Mouse (Mus musculus) liver, postnatal 0 days (tissue): ENCODE results near the gene Olfr378. TPM values are rescaled to one million over a fixed set of nuclear protein-coding genes. Genes with fewer than 3 reads are reported as not detected.

Source experiments
- ATAC-seq: fragments of 200-750 bp; cut with Nextera tagmentation; 2 replicates; pipeline ENCODE4 v1.8.0; 2017; ENCODE audit warnings: mild to moderate bottlenecking, moderate library complexity
- DNase-seq: peaks from one replicate; pipeline ENCODE4 v3.0.0-alpha.2; 2016
- H3K27ac ChIP-seq: fragments of 300-500 bp; sonication (generic); 2 replicates; pipeline ENCODE4 v1.5.1; 2014; ENCODE audit warnings: antibody characterized with exemption, moderate library complexity, mild to moderate bottlenecking, low read depth
- H3K27me3 ChIP-seq: fragments of 300-500 bp; sonication (generic); 2 replicates; pipeline ENCODE4 v1.6.1; 2014; ENCODE audit warnings: low read length, control low read depth, mixed read lengths; ENCODE audit not compliant: insufficient read depth
- H3K36me3 ChIP-seq: fragments of 300-500 bp; sonication (generic); replicated peaks from 2 replicates; pipeline ENCODE4 v1.6.1; 2014; ENCODE audit warnings: mild to moderate bottlenecking, control low read depth, low read length, moderate library complexity, mixed read lengths; ENCODE audit not compliant: insufficient read depth
- H3K4me1 ChIP-seq: fragments of 300-500 bp; sonication (generic); 2 replicates; pipeline ENCODE4 v1.6.1; 2014; ENCODE audit warnings: antibody characterized with exemption, mild to moderate bottlenecking, control low read depth; ENCODE audit not compliant: insufficient read depth
- H3K4me2 ChIP-seq: fragments of 300-500 bp; sonication (generic); 2 replicates; pipeline ENCODE4 v1.6.1; 2014; ENCODE audit warnings: low read depth, mild to moderate bottlenecking, low read length, moderate library complexity, mixed read lengths
- H3K4me3 ChIP-seq: fragments of 300-500 bp; sonication (generic); 2 replicates; pipeline ENCODE4 v1.5.1; 2014; ENCODE audit warnings: low read depth, low read length
- H3K9ac ChIP-seq: fragments of 300-500 bp; sonication (generic); replicated peaks from 2 replicates; pipeline ENCODE4 v1.6.1; 2014; ENCODE audit warnings: mild to moderate bottlenecking, moderate library complexity
- H3K9me3 ChIP-seq: fragments of 300-500 bp; sonication (generic); 2 replicates; pipeline ENCODE4 v1.6.1; 2016; ENCODE audit warnings: mild to moderate bottlenecking, control low read depth, low read length, mixed read lengths
- CTCF ChIP-seq: sonication (generic); IDR thresholded peaks from 2 replicates; pipeline ENCODE4 v1.5.1; 2016; ENCODE audit warnings: antibody characterized with exemption, low read depth
- EP300 ChIP-seq: IDR thresholded peaks from 2 replicates; pipeline ENCODE4 v1.6.1; 2016; ENCODE audit warnings: antibody characterized with exemption, low read depth, mild to moderate bottlenecking
- WGBS: fragments of 180-500 bp; shearing (Covaris S2); extraction: QIAGEN DNeasy Blood & Tissue Kit; methylation state at CpG from one replicate; pipeline ENCODE4 v1.1.7; 2014; ENCODE audit not compliant: insufficient replicate concordance; 5-methylcytosine and 5-hydroxymethylcytosine counted together
- polyA plus RNA-seq: library from polyadenylated mRNA; unstranded; fragments of >200 nt; fragmentation: Nextera tagmentation; extraction: Ambion mirVana; gene quantifications from 2 replicates; pipeline ENCODE4 v1.2.1, GENCODE M21; 2015

The Olfr378 gene
- not detected in 2 replicates for polyA plus RNA-seq

- WGBS: 86% methylated on average over 1 of the region's 1 CpGs
- Histone ChIP-seq H3K9ac (no peak within 1 kb of the TSS), H3K4me1 (no peaks in the 10 kb centered on the region), H3K4me2 (no peak within 1 kb of the TSS), H3K27me3 (no peaks in the 10 kb centered on the region), H3K4me3 (no peak within 1 kb of the TSS), H3K27ac (no peak within 1 kb of the TSS), H3K36me3 (no peaks in the 10 kb centered on the region), H3K9me3 (no peaks in the 10 kb centered on the region)
- ATAC-seq (no peak), DNase-seq (no peak)
- no peak for TF ChIP-seq EP300
- TF ChIP-seq CTCF: no peak
Observed at GRCm38 (mm10) chr11:73428377-73428776, at the start of gene Olfr378. Gene Olfr378 (minus strand): TSS chr11:73428477.

- TF ChIP-seq CTCF (no peak), EP300 (no peak)
- Histone ChIP-seq H3K36me3 (no peaks in the 10 kb centered on the region), H3K4me1 (no peaks in the 10 kb centered on the region), H3K27me3 (no peaks in the 10 kb centered on the region), H3K9ac (no peak within 1 kb of the TSS), H3K9me3 (no peaks in the 10 kb centered on the region), H3K4me2 (no peak within 1 kb of the TSS), H3K27ac (no peak within 1 kb of the TSS), H3K4me3 (no peak within 1 kb of the TSS)
- DNase-seq: no peak
- no peak for ATAC-seq
- WGBS: 92% methylated on average over 1 of the region's 1 CpGs
Observed at GRCm38 (mm10) chr11:73457408-73457807, 29.1 kb upstream of the Olfr378 start, which contains the start of gene Olfr380. Gene Olfr380 (minus strand): TSS chr11:73457508.

- ATAC-seq (no peak), DNase-seq (no peak)
- Histone ChIP-seq H3K36me3 (no peaks in the 10 kb centered on the region), H3K4me2 (no peak within 1 kb of the TSS), H3K4me1 (no peaks in the 10 kb centered on the region), H3K27ac (no peak within 1 kb of the TSS), H3K4me3 (no peak within 1 kb of the TSS), H3K9ac (no peak within 1 kb of the TSS), H3K9me3 (no peaks in the 10 kb centered on the region), H3K27me3 (no peaks in the 10 kb centered on the region)
- no peak for TF ChIP-seq EP300
- no peak for TF ChIP-seq CTCF
Observed at GRCm38 (mm10) chr11:73399514-73399913, 28.8 kb downstream of the Olfr378 start, which contains the start of gene Olfr1. Gene Olfr1 (minus strand): TSS chr11:73399614.

GRCm38 (mm10) chr11:73395374-73395773, 32.9 kb downstream of the Olfr378 start:
- ATAC-seq: no peak
- no peak overlapping the region for H3K9ac ChIP-seq
- H3K27ac ChIP-seq: no peak overlapping the region
- no peak for DNase-seq
- no peaks in the 10 kb centered on the region for H3K4me1 ChIP-seq
- H3K4me2 ChIP-seq: no peak overlapping the region
- H3K4me3 ChIP-seq: no peak overlapping the region
- no peaks in the 10 kb centered on the region for H3K27me3 ChIP-seq
- 59% methylated on average over 4 of the region's 4 CpGs for WGBS
- H3K9me3 ChIP-seq: no peaks in the 10 kb centered on the region
- no peak for TF ChIP-seq EP300
- TF ChIP-seq CTCF: no peak
- H3K36me3 ChIP-seq: no peaks in the 10 kb centered on the region

Other genes with a start within 250 kb of the Olfr378 start
- 7.3 and 8.4 TPM in 2 replicates for gene Ctns, start 229.4 kb downstream of the Olfr378 start, polyA plus RNA-seq
- gene Shpk, start 229.0 kb downstream of the Olfr378 start, polyA plus RNA-seq: 8.1 and 8.2 TPM in 2 replicates
- 0.07 TPM in 2 replicates for gene Trpv1, start 194.2 kb downstream of the Olfr378 start, polyA plus RNA-seq
- 0.02 and 0.05 TPM in 2 replicates for gene Trpv3, start 161.1 kb downstream of the Olfr378 start, polyA plus RNA-seq
- gene Aspa, start 98.9 kb downstream of the Olfr378 start, polyA plus RNA-seq: 9.1 and 10.2 TPM in 2 replicates
- gene Gm49340, start 98.7 kb downstream of the Olfr378 start, polyA plus RNA-seq: 0.06 TPM in 1 of 2 replicates, not detected in the other
- 3.1 and 3.9 TPM in 2 replicates for gene Spata22, start 98.7 kb downstream of the Olfr378 start, polyA plus RNA-seq
- 0.24 TPM in 1 of 2 replicates, not detected in the other for gene Olfr20, start 77.7 kb downstream of the Olfr378 start, polyA plus RNA-seq
- gene Olfr376, start 57.2 kb downstream of the Olfr378 start, polyA plus RNA-seq: not detected in 2 replicates
- not detected in 2 replicates for gene Olfr1, start 28.9 kb downstream of the Olfr378 start, polyA plus RNA-seq
- gene Olfr380, start 29.0 kb upstream of the Olfr378 start, polyA plus RNA-seq: not detected in 2 replicates
- not detected in 2 replicates for gene Olfr381, start 63.1 kb upstream of the Olfr378 start, polyA plus RNA-seq
- not detected in 2 replicates for gene Olfr382, start 88.7 kb upstream of the Olfr378 start, polyA plus RNA-seq
- gene Olfr385, start 164.5 kb upstream of the Olfr378 start, polyA plus RNA-seq: not detected in 2 replicates
- not detected in 2 replicates for gene Olfr384, start 170.1 kb upstream of the Olfr378 start, polyA plus RNA-seq